Mouse (Mus musculus) forebrain, embryonic 10.5 days (tissue): Measurements from ENCODE around the gene Scp2. TPM values are rescaled to one million over a fixed set of nuclear protein-coding genes. Genes with fewer than 3 reads are reported as not detected.

Source experiments
- DNase-seq: peaks from one replicate; pipeline ENCODE4 v3.0.0-alpha.2; 2017; ENCODE audit warnings: low spot score; ENCODE audit errors: extremely low spot score
- H3K27ac ChIP-seq: fragments of 300-500 bp; sonication (generic); 2 replicates; pipeline ENCODE4 v1.5.1; 2016; ENCODE audit warnings: mild to moderate bottlenecking
- H3K27me3 ChIP-seq: fragments of 300-500 bp; sonication (generic); 2 replicates; pipeline ENCODE4 v1.6.1; 2016; ENCODE audit warnings: mild to moderate bottlenecking; ENCODE audit not compliant: poor library complexity, severe bottlenecking
- H3K36me3 ChIP-seq: fragments of 300-500 bp; sonication (generic); replicated peaks from 2 replicates; pipeline ENCODE4 v1.6.1; 2016; ENCODE audit warnings: mild to moderate bottlenecking, moderate library complexity
- H3K4me1 ChIP-seq: fragments of 300-500 bp; sonication (generic); 2 replicates; pipeline ENCODE4 v1.6.1; 2016
- H3K4me3 ChIP-seq: fragments of 300-500 bp; sonication (generic); 2 replicates; pipeline ENCODE4 v1.5.1; 2016; ENCODE audit warnings: mild to moderate bottlenecking, moderate library complexity
- H3K9me3 ChIP-seq: fragments of 300-500 bp; sonication (generic); 2 replicates; pipeline ENCODE4 v1.6.1; 2016; ENCODE audit warnings: mild to moderate bottlenecking, moderate library complexity
- WGBS: fragments of 180-500 bp; shearing (Covaris S2); methylation state at CpG from one replicate; pipeline ENCODE4 v1.1.7; 2016; 5-methylcytosine and 5-hydroxymethylcytosine counted together
- microRNA-seq: library from miRNA; unstranded; fragments of <30 nt; microRNA quantifications from one replicate; pipeline ENCODE4, GENCODE M21; 2017
- polyA plus RNA-seq: library from polyadenylated mRNA; unstranded; fragments of >200 nt; fragmentation: Nextera tagmentation; extraction: Ambion mirVana; gene quantifications from 2 replicates; pipeline ENCODE4 v1.2.1, GENCODE M21; 2016

Scp2 gene
- polyA plus RNA-seq, 1 experiment from 2014 or later, result 190 TPM

DNA sequence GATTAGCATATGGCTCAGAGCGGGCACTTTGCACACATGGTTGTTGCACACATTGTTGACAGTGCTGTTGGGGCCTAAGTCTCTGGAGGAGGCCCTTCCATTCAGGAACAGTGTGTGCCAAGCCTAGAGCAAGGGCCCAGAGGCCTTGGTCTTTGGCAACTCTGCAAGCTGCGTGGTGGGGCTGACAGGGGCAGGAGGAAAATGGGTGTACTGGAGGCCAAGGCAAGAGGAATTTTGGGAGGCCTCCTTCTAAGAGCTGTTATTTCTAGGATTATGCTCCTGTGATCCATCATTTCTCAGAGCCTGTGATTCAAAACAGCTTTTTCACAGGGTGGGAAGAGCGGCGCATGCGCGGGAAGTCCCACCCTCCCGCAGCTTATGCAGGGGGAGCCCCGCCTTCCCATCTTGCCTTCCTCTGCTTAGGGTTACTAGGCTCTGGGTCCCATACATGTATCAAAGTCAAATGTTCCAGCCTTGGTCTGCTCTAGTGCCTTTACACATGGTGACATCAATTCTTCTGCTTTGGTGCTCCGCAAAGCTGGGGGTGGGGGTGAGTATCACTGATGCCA is 148.3 kb downstream of the Scp2 start:
- Histone ChIP-seq H3K9me3 (no peaks in the 10 kb centered on the region), H3K4me3 (no peak overlapping the region), H3K4me1 (peaks cover 21% of the 10 kb centered on the region), H3K27me3 (peaks cover 26% of the 10 kb centered on the region), H3K27ac (no peak overlapping the region), H3K36me3 (no peaks in the 10 kb centered on the region)
- no peak for DNase-seq
- WGBS, result 90% methylated on average over 9 of the region's 9 CpGs

DNA sequence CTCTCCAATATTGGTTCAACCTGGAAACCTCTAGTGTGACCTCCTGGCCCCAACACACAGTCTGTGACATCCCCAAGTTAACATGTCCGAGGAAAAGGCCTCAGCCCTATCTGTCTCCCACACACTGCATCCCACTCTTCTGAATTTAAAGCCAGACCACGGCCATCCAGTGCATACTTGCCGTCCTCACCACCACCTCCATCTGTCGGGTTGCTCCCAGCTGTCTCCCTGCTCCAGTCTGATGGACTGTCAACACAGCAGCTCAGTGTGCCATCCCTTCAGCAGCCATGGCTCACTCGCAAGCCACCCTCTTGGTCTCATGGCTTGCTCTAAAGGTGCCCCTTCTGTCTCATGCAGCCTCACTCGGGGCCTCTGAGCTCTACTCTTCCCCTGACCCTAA is 149.1 kb downstream of the Scp2 start:
- DNase-seq, result no peak
- Histone ChIP-seq H3K4me1 (peaks cover 24% of the 10 kb centered on the region), H3K4me3 (no peak overlapping the region), H3K27me3 (peaks cover 34% of the 10 kb centered on the region), H3K9me3 (no peaks in the 10 kb centered on the region), H3K27ac (no peak overlapping the region), H3K36me3 (no peaks in the 10 kb centered on the region)
- WGBS, result 86% methylated on average over 6 of the region's 6 CpGs

- Histone ChIP-seq H3K36me3 (no peaks in the 10 kb centered on the region), H3K4me1 (peaks cover 24% of the 10 kb centered on the region), H3K9me3 (no peaks in the 10 kb centered on the region), H3K4me3 (no peak overlapping the region), H3K27ac (no peak overlapping the region), H3K27me3 (peaks cover 41% of the 10 kb centered on the region)
- 94% methylated on average over 6 of the region's 6 CpGs for WGBS
- no peak for DNase-seq
Measured at GRCm38 (mm10) chr4:107995011-107995410, 149.8 kb downstream of the Scp2 start.

Small RNA genes within 50 kb of the gene (microRNA-seq; reads per million reads assigned to microRNA genes)
- not detected for gene Mir6397

Other genes with a start within 250 kb of the Scp2 start
- 36.4 and 41.3 TPM in 2 replicates for gene Cpt2, start 221.4 kb downstream of the Scp2 start, polyA plus RNA-seq
- gene Slc1a7, start 176.7 kb downstream of the Scp2 start, polyA plus RNA-seq, result 0.06 TPM in 1 of 2 replicates, not detected in the other
- gene Podn, start 48.6 kb downstream of the Scp2 start, polyA plus RNA-seq, result 0.10 and 0.22 TPM in 2 replicates
- gene Echdc2, start 20.4 kb upstream of the Scp2 start, polyA plus RNA-seq, result 22.8 and 23.6 TPM in 2 replicates
- gene Zyg11a, start 73.0 kb upstream of the Scp2 start, polyA plus RNA-seq, result not detected in 2 replicates
- 13.5 and 13.9 TPM in 2 replicates for gene Zyg11b, start 156.1 kb upstream of the Scp2 start, polyA plus RNA-seq
- 73.6 and 79.3 TPM in 2 replicates for gene Coa7, start 183.1 kb upstream of the Scp2 start, polyA plus RNA-seq
- gene Shisal2a, start 238.4 kb upstream of the Scp2 start, polyA plus RNA-seq, result 1.7 and 1.8 TPM in 2 replicates